Mouse (Mus musculus): ENCODE data around the gene Klf2.

- TF ChIP-seq CTCF (conservative IDR thresholded peaks at IDR 0.05; ENCODE audit: insufficient read depth, insufficient read length, low read depth, low read length) (no peak), POLR2A (IDR thresholded peaks at IDR 0.05; ENCODE audit: low read depth, low read length) (no peak)
Measured at GRCm38 (mm10) chr8:72324708-72325107, 5.9 kb downstream of the Klf2 start.

Data from kidney, adult 2 months (tissue).